Mouse (Mus musculus) macrophage (primary cell): ENCODE data around the gene Ctsh. TPM values are rescaled to one million over a fixed set of nuclear protein-coding genes. Genes with fewer than 3 reads are reported as not detected.

Source experiments
- H3K27ac ChIP-seq: fragments of 350-480 bp; formaldehyde crosslinking; 2 replicates; pipeline ENCODE4 v1.9.0; 2021
- H3K36me3 ChIP-seq: fragments of 350-480 bp; formaldehyde crosslinking; 2 replicates; pipeline ENCODE4 v1.9.0; 2021; ENCODE audit errors: inconsistent target
- H3K4me3 ChIP-seq: fragments of 350-480 bp; formaldehyde crosslinking; 2 replicates; pipeline ENCODE4 v1.9.0; 2021; ENCODE audit errors: inconsistent target
- H3K79me2 ChIP-seq: fragments of 350-480 bp; formaldehyde crosslinking; 2 replicates; pipeline ENCODE4 v1.9.0; 2021; ENCODE audit errors: inconsistent target
- WGBS: methylation state at CpG from one replicate; pipeline ENCODE4 v1.1.7; 2026; ENCODE audit warnings: inconsistent platforms; ENCODE audit not compliant: missing documents; 5-methylcytosine and 5-hydroxymethylcytosine counted together
- polyA plus RNA-seq: library from polyadenylated mRNA; stranded (reverse); fragments of 250-400 nt; gene quantifications from 3 replicates; pipeline ENCODE4 v1.2.4, GENCODE M21; 2018; ENCODE audit warnings: inconsistent platforms

The Ctsh gene
- polyA plus RNA-seq, 1 experiment from 2014 or later = 733 TPM

DNA sequence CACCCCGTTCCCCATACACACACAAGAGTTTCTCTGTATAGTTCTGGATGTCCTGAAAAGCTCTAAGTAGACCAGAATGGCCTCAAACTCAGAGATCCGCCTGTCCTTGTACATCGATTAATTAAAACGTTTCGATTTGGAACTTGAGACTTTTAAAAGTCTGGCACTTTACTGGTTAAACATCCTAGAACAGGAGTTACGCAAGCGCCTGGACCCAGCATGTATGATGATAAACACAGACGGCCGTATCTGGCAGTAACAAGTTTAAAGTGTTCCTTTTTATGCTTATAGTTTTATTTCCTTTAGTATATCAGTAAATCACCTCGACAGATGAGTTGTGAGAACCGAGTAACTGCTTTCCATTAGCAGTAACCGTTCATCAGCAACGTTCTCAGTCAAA, 59.2 kb downstream of the Ctsh start:
- WGBS = 0% methylated on average over 13 of the region's 13 CpGs

DNA sequence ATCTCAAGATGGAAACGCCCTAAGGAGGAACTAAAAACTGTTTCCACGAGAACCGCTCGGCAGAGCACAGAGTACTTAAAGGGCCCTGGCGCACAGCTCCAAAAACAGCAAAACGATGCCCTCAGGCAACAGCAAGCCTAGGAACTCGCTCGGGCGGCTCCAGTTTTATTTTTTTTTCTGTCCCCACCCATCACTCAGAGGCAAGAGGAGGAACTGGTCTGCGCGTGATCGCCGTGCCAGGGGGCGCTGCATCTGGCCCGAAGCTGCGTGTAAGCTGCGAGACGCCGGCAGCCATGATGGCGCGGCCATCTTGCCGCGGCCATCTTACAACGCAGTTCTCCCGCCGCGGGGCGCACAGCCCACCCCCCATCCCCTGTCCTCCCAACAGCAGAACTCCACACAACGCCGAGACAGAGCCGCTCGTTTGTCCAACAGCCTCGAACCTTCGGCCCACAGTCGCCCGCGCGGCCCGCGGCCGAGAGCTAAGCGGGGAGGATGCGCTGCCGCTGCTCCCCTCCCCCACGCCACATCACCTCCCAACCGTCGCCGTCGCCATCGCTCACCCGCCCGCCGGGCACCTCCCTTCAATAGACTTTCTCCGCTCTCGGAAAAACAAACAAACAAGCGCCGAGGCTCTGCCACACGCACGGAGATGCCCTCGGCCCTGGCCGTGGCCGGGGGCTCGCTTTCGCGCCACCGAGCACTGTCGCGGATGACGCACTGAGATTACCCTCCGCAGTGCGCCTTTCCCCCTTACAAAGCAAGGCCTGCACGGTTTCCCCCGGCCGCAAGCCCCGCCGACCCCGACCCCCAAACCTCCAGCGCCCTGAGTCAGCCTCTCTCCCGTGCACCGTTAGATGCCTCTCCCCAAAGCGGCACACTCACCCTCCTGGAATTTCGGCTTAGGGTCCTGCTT, 60.0 kb downstream of the Ctsh start:
- H3K27ac ChIP-seq = peak overlapping the region; percentile 84
- WGBS = under 1% methylated on average over 75 of the region's 82 CpGs
- peak overlapping the region; percentile 83 for H3K4me3 ChIP-seq
- 0 out of 2 replicates have a peak, but pooled peaks cover 3% of the 10 kb centered on the region for H3K36me3 ChIP-seq
- peaks cover 47% of the 10 kb centered on the region for H3K79me2 ChIP-seq

More for the DNA sequence above, 59.2 kb downstream of the Ctsh start:
- Histone ChIP-seq H3K27ac (peak overlapping the region; percentile 84), H3K4me3 (peak overlapping the region; percentile 83), H3K79me2 (peaks cover 55% of the 10 kb centered on the region), H3K36me3 (peaks cover 11% of the 10 kb centered on the region; the same call in 1 of the 2 replicates)

DNA sequence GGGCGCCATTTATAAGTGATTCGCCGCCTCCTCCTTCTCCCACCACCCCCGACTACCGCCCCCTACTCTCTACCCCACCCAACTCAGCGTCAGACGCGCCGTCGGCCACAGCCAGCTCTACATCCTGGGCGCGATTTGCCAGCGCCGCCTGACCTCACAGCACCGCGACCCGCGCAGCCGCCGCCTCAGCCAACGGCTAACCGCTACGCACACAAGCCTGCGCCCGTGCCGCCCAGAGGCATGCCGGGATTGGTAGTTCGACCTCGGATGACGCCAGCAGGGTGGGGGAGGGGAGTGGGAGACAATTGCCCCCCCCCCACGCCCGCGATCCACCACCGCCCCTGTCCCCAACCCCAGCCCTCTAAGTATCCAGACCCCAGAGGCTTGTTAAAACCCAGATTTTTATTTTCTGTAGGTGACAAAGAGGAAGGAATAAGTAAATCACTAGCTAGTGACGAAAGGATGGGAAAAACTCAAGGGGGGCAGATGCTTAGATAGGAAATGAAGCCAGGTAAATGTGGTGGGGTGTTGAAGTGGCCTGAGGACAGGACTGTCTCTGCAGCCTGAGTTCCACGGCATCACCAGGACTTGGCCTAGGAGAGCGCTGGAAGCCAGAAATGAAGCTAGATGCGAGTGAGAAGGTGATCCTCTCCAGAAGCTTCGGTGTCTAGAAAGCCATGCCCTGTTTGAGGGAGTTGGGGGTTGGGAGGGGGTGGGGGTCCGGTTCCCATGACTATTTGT, 60.8 kb downstream of the Ctsh start, which contains the start of gene Morf4l1:
Gene Morf4l1, minus strand, starts transcription at position 208 of the 741 bp plus-strand sequence.
- Histone ChIP-seq H3K27ac (peak within 1 kb of the TSS; percentile 84), H3K79me2 (peaks cover 39% of the 10 kb centered on the region), H3K4me3 (peak within 1 kb of the TSS; percentile 83), H3K36me3 (no peaks in the 10 kb centered on the region)
- 3% methylated on average over 34 of the region's 40 CpGs for WGBS

DNA sequence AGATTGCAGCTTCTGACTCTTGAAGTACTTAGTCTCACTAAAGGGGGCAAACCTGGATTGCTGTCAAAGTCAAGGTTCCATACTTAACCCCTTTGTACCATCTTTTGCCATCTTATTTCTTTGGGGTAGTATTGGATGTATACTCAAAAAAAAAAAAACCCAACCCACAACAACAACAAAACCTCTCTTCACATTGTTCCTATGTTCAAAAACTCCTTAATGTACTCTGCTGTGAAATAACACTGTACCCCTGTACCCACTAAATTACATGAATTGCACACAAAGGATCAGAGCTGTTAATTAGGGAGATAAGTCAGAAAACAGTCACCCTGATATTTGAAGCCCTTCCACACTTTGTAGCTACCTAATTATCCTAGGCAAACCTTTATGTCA, 61.4 kb downstream of the Ctsh start:
- no peak overlapping the region for H3K27ac ChIP-seq
- H3K79me2 ChIP-seq = peaks cover 33% of the 10 kb centered on the region
- H3K36me3 ChIP-seq = no peaks in the 10 kb centered on the region
- peak overlapping the region; percentile 83; the same call in 1 of the 2 replicates for H3K4me3 ChIP-seq

DNA sequence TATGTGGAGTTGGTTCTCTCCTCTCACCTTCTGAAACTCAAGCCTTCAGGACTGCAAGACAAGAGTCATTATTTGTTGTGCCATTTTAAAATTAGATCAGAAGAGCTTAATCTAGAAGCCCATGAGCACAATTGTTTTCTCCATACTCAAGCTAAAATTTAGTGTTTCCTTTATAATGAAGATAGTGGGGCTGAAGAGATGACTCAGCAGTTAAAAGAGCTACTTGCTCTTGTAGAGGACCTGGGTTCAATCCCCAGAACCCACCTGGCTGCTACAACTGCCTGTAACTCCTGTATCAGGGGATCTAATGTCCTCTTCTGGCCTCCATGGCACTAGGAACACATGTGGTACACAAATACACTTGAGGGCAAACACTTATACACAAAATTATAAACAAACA, 63.3 kb downstream of the Ctsh start:
- Histone ChIP-seq H3K27ac (no peak overlapping the region), H3K36me3 (no peaks in the 10 kb centered on the region), H3K79me2 (peaks cover 14% of the 10 kb centered on the region), H3K4me3 (no peak overlapping the region)

DNA sequence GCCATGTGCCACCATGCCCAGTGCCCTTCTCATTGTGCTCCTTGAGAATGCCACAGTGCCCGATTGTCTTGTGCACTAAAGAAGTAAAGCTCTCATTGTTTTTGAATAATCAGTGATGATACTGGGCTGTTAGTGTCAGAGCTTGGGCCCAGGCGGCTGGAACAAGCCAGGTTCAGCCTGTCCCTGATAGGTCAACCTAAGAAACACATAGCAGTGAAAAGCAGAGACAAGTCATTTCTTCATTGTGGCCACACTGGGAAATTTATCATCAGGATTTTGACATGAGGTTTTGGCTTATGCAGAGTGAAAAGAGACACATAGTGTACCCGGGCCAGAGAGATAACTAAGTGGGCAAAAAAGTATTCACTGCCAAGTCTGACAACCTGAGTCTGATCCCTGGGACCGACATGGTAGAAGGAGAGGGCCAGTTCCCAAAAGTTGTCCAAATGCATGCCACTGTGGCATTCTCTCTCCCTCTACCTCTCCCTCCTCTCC, 68.3 kb downstream of the Ctsh start:
- Histone ChIP-seq H3K36me3 (no peaks in the 10 kb centered on the region), H3K27ac (no peak overlapping the region), H3K79me2 (no peaks in the 10 kb centered on the region), H3K4me3 (no peak overlapping the region)
- 69% methylated on average over 2 of the region's 4 CpGs for WGBS

DNA sequence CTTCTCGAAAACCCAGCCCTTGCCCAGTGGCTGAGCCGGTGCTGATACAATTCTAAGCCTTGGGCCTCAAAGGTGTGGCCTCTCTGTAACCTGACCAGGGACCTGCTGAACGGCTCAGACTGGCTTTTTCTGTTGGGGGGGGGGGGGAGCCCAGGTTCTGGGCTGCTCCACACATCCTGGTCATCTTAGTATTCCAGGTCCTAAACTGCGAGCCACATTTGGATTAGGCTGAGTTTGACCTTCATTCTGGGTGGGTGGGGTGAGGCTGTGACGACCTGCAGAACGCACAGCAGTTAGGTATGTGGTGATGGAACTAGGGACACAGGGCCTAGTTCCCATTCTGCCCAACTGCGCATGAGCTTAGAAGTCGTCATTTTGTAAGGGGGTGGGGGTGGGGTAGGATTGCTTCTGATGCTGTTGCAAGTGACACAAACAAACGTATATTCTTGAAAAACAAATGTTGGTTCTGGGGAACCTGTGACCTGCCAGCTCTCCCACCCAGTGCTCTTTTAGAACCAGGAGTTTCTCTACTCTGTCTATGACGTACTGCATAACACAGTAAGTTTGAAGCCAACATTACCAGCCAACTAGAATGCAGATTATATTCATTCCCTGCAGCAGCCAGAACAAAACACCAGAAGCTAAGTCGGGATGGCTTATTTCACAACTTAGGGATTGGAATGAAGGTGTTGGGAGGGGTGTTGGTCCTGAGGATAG, 70.4 kb downstream of the Ctsh start:
- Histone ChIP-seq H3K27ac (no peak overlapping the region), H3K4me3 (no peak overlapping the region), H3K36me3 (no peaks in the 10 kb centered on the region), H3K79me2 (no peaks in the 10 kb centered on the region)
- WGBS = 91% methylated on average over 11 of the region's 11 CpGs

DNA sequence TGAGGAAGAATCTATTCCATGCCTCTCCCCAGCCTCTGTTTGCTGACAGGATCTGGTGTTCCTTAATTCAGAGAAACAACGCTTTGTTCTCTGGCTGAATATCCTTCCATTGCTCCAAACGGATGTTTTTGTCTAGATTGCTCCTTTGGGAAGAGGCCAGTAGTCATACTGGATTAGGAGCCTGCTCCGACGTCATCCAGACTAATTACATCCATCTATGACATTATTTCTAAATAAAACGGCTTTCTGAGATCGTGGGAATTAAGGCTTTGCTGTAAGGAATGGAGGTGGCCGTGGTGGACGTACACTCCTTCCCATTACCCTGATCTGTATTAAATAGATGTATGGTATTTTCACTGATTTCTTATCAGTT, 70.9 kb downstream of the Ctsh start:
- Histone ChIP-seq H3K4me3 (no peak overlapping the region), H3K79me2 (no peaks in the 10 kb centered on the region), H3K27ac (no peak overlapping the region), H3K36me3 (no peaks in the 10 kb centered on the region)
- WGBS = 90% methylated on average over 8 of the region's 8 CpGs

Other genes starting within 250 kb of the Ctsh start
- gene Rasgrf1, start 144.2 kb upstream of the Ctsh start, polyA plus RNA-seq = not detected in 3 replicates
- 377 to 571 TPM (median 378 TPM) in 3 replicates for gene Morf4l1, start 60.6 kb downstream of the Ctsh start, polyA plus RNA-seq
- not detected in 3 replicates for gene Adamts7, start 108.9 kb downstream of the Ctsh start, polyA plus RNA-seq
- gene Tbc1d2b, start 216.7 kb downstream of the Ctsh start, polyA plus RNA-seq = 31.2 to 52.4 TPM (median 52.4 TPM) in 3 replicates